ENCODE assay signal across 13 mouse cellular contexts in genomic region chr15:92441630-92442180, GRCm38 (mm10). TPM values are rescaled to one million over a fixed set of nuclear protein-coding genes. Genes with fewer than 3 reads are reported as not detected.
A peak's percentile ranks its signal among the peaks of the same experiment; 100 is the strongest.
DNase-seq lines count a peak whose midpoint lies in the region; ATAC-seq lines count a peak whose summit lies in the region.
"Had no signal": no experiment of that assay in that cellular context is flagged by ENCODE, and none has a peak within 500 bp of the region (broad histone marks: within the 10 kb centered on the region; RNA-seq: fewer than 3 reads in every experiment).

No protein-coding gene starts in this region.

- H3K4me3 ChIP-seq in embryonic facial prominence, embryonic 10.5 days = no peak overlapping the region
- H3K4me3 ChIP-seq in hindbrain, embryonic 15.5 days = peak overlapping the region; percentile 17
- H3K4me3 ChIP-seq in neural tube, embryonic 12.5 days = no peak overlapping the region
- H3K4me3 ChIP-seq: heart, adult 2 months had no signal

- H3K4me2 ChIP-seq in hindbrain, embryonic 15.5 days = peak overlapping the region; percentile 49
- peak overlapping the region; percentile 19; the same call in 1 of the 2 replicates for H3K4me2 ChIP-seq in neural tube, embryonic 12.5 days (replicated peaks)

- H3K27me3 ChIP-seq in embryonic facial prominence, embryonic 10.5 days (replicated peaks; ENCODE audit: low read depth, poor library complexity, severe bottlenecking) = no peaks in the 10 kb centered on the region
- H3K27me3 ChIP-seq in hindbrain, embryonic 15.5 days = no peaks in the 10 kb centered on the region
- no peaks in the 10 kb centered on the region for H3K27me3 ChIP-seq in neural tube, embryonic 12.5 days (replicated peaks)
- H3K27me3 ChIP-seq: CH12.LX had no signal

- 0 out of 2 replicates have a peak overlapping the region, but pooled peaks have one; percentile 19 for H3K9ac ChIP-seq in hindbrain, embryonic 15.5 days
- H3K9ac ChIP-seq in neural tube, embryonic 12.5 days = no peak overlapping the region

- 80% methylated on average over 19 of the region's 19 CpGs for WGBS in embryonic facial prominence, embryonic 10.5 days
- WGBS in hindbrain, embryonic 15.5 days = 33% methylated on average over 19 of the region's 19 CpGs
- 61% methylated on average over 19 of the region's 19 CpGs for WGBS in neural tube, embryonic 12.5 days

- H3K36me3 ChIP-seq in embryonic facial prominence, embryonic 10.5 days (replicated peaks) = no peaks in the 10 kb centered on the region
- no peaks in the 10 kb centered on the region for H3K36me3 ChIP-seq in hindbrain, embryonic 15.5 days
- H3K36me3 ChIP-seq in neural tube, embryonic 12.5 days = no peaks in the 10 kb centered on the region

- peak; percentile 7 for DNase-seq in kidney, postnatal 10 days
- no peak for DNase-seq in kidney, adult 11 months
- DNase-seq in embryonic facial prominence, embryonic 10.5 days (ENCODE audit: low spot score) = peak; percentile 10
- no peak for DNase-seq in adrenal gland, adult 2 months
- no peak for DNase-seq in right cerebral cortex, postnatal 25 days
- no peak for DNase-seq in cerebellum, postnatal 25 days
- DNase-seq: cerebellum, postnatal 36 days; heart, adult 2 months; layer of hippocampus, postnatal 36 days had no signal

- H3K4me1 ChIP-seq in embryonic facial prominence, embryonic 10.5 days = no peaks in the 10 kb centered on the region
- H3K4me1 ChIP-seq in hindbrain, embryonic 15.5 days (replicated peaks) = peaks cover 4% of the 10 kb centered on the region
- no peaks in the 10 kb centered on the region for H3K4me1 ChIP-seq in neural tube, embryonic 12.5 days

- H3K9me3 ChIP-seq in embryonic facial prominence, embryonic 10.5 days = no peaks in the 10 kb centered on the region
- H3K9me3 ChIP-seq in hindbrain, embryonic 15.5 days = no peaks in the 10 kb centered on the region
- no peaks in the 10 kb centered on the region for H3K9me3 ChIP-seq in neural tube, embryonic 12.5 days

- ATAC-seq in hindbrain, embryonic 15.5 days (ENCODE audit: low FRiP score, low read depth) = no peak
- no peak for ATAC-seq in neural tube, embryonic 12.5 days (ENCODE audit: low FRiP score, low read depth)

- no peak overlapping the region for H3K27ac ChIP-seq in embryonic facial prominence, embryonic 10.5 days (replicated peaks)
- peak overlapping the region; percentile 59; the same call in 1 of the 2 replicates for H3K27ac ChIP-seq in hindbrain, embryonic 15.5 days (replicated peaks)
- no peak overlapping the region for H3K27ac ChIP-seq in neural tube, embryonic 12.5 days
- H3K27ac ChIP-seq: heart, adult 2 months had no signal

RNA-seq across cellular contexts. Expression of gene Pdzrn4, which starts 45.0 kb away (rescaled TPM):
- 1.3 and 2.1 TPM in 2 replicates for polyA plus RNA-seq in embryonic facial prominence, embryonic 10.5 days (2016; fragmentation: Nextera tagmentation; extraction: Ambion mirVana)
- 30.5 and 31.2 TPM in 2 replicates for polyA plus RNA-seq in hindbrain, embryonic 15.5 days (2015; fragmentation: Nextera tagmentation; extraction: Ambion mirVana)
- 15.9 and 17.4 TPM in 2 replicates for polyA plus RNA-seq in neural tube, embryonic 12.5 days (2016; fragmentation: Nextera tagmentation; extraction: Ambion mirVana)
- not detected for total RNA-seq in adrenal gland, adult 2 months (2021)
- polyA plus RNA-seq in adrenal gland, adult 2 months (2012; rRNA removed) = 0.03 and 0.17 TPM in 2 replicates
- total RNA-seq: CH12.LX; monocyte, adult 5-6 weeks had no signal

Comparison
In these comparisons a context has a peak if more than half of its experiments do, and no peak if none do; other contexts are left out.
1. DNase-seq: peak in kidney, postnatal 10 days (single experiment) and embryonic facial prominence, embryonic 10.5 days (single experiment); none in kidney, adult 11 months (single experiment), adrenal gland, adult 2 months (single experiment), right cerebral cortex, postnatal 25 days (single experiment) and cerebellum, postnatal 25 days (0 of 2).